Comparison of ENCODE assay signal across 18 mouse cellular contexts in the genomic region with DNA sequence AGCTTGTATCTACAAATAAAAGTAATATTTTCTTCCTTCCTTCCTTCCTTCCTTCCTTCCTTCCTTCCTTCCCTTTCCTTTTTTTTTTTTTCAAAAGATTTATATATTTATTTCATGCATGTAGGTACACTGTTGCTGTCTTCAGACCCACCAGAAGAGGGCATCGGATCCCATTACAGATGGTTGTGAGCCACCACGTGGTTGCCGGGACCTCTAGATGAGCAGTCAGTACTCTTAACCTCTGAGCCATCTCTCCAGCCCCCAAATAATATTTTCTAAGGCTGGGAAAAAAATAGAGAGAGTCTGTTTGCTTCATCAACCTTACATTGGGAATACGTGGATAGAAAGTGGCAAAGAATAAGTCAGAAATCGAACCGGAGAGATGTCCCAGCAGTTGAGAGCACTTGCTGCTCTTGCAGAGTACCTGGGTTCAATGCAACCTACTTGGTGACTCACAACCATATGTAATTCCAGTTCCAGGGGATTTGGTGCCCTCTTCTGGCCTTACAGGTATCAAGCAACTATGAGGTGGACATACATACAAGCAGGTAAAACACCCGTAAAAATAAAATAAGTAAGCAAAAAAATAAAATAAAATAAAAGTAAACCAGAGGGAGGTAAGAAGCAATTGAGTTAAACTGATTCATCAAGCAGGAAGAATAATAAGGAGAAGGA. TPM values are rescaled to one million over a fixed set of nuclear protein-coding genes. Genes with fewer than 3 reads are reported as not detected.
A peak's percentile ranks its signal among the peaks of the same experiment; 100 is the strongest.
DNase-seq lines count a peak whose midpoint lies in the region; ATAC-seq and TF ChIP-seq lines count a peak whose summit lies in the region.
"Had no signal": no experiment of that assay in that cellular context is flagged by ENCODE, and none has a peak within 500 bp of the region (broad histone marks: within the 10 kb centered on the region; RNA-seq: fewer than 3 reads in every experiment).

No protein-coding gene starts in this region.

- 80% methylated on average over 7 of the region's 7 CpGs for WGBS in intestine, postnatal 0 days
- 79% methylated on average over 7 of the region's 7 CpGs for WGBS in intestine, embryonic 15.5 days
- WGBS in hindbrain, embryonic 14.5 days: 81% methylated on average over 7 of the region's 7 CpGs

- DNase-seq in 416B (ENCODE audit: low read depth) (peak; percentile 73), MEL-GATA-1-ER (ENCODE audit: extremely low read depth, low read depth) (peak; percentile 62)
- no peak for DNase-seq in ovary, postnatal 10 days (ENCODE audit: low spot score)
- DNase-seq in hindbrain, embryonic 14.5 days (ENCODE audit: low spot score): no peak
- no peak for DNase-seq in cerebellum, postnatal 4 days (ENCODE audit: low spot score in 2 of 2)
- DNase-seq: cerebellum, postnatal 10 days; gastrocnemius, postnatal 25 days; layer of hippocampus, postnatal 36 days; lung, adult 2 months had no signal

- H3K9ac ChIP-seq in intestine, postnatal 0 days (ENCODE audit: low read depth, low read length): no peak overlapping the region
- H3K9ac ChIP-seq in intestine, embryonic 15.5 days: no peak overlapping the region
- no peak overlapping the region for H3K9ac ChIP-seq in hindbrain, embryonic 14.5 days
- H3K9ac ChIP-seq: embryonic facial prominence, embryonic 15.5 days; forebrain, embryonic 15.5 days; hindbrain, embryonic 13.5 days; kidney, embryonic 15.5 days had no signal

- ATAC-seq in intestine, postnatal 0 days: no peak
- no peak for ATAC-seq in intestine, embryonic 15.5 days
- 0 out of 2 replicates have a peak, but pooled peaks have one; percentile 68 for ATAC-seq in erythroblast, adult 5-6 weeks (replicated peaks; ENCODE audit: low FRiP score, poor library complexity, severe bottlenecking)
- no peak for ATAC-seq in hindbrain, embryonic 14.5 days (ENCODE audit: low FRiP score)
- ATAC-seq: forebrain, embryonic 15.5 days had no signal

- H3K27me3 ChIP-seq in intestine, postnatal 0 days (replicated peaks; ENCODE audit: control insufficient read depth, insufficient read depth, low read length): no peaks in the 10 kb centered on the region
- no peaks in the 10 kb centered on the region for H3K27me3 ChIP-seq in intestine, embryonic 15.5 days (replicated peaks)
- no peaks in the 10 kb centered on the region for H3K27me3 ChIP-seq in hindbrain, embryonic 14.5 days (ENCODE audit: control insufficient read depth, insufficient read depth, low read length)
- H3K27me3 ChIP-seq: forebrain, embryonic 15.5 days had no signal

- H3K4me3 ChIP-seq in intestine, postnatal 0 days (ENCODE audit: low read depth, low read length): no peak overlapping the region
- no peak overlapping the region for H3K4me3 ChIP-seq in intestine, embryonic 15.5 days (replicated peaks)
- no peak overlapping the region for H3K4me3 ChIP-seq in hindbrain, embryonic 14.5 days (replicated peaks; ENCODE audit: low read length)
- H3K4me3 ChIP-seq: embryonic facial prominence, embryonic 15.5 days; forebrain, embryonic 15.5 days; hindbrain, embryonic 13.5 days; kidney, embryonic 15.5 days; myocyte had no signal

- no peak overlapping the region for H3K4me2 ChIP-seq in intestine, postnatal 0 days (replicated peaks; ENCODE audit: low read depth)
- no peak overlapping the region for H3K4me2 ChIP-seq in intestine, embryonic 15.5 days (replicated peaks)
- no peak overlapping the region for H3K4me2 ChIP-seq in hindbrain, embryonic 14.5 days (replicated peaks)
- H3K4me2 ChIP-seq: embryonic facial prominence, embryonic 15.5 days; forebrain, embryonic 15.5 days; hindbrain, embryonic 13.5 days; kidney, embryonic 15.5 days had no signal

- H3K4me1 ChIP-seq in intestine, postnatal 0 days (replicated peaks; ENCODE audit: control insufficient read depth, insufficient read depth, low read length): no peaks in the 10 kb centered on the region
- H3K4me1 ChIP-seq in intestine, embryonic 15.5 days (replicated peaks): no peaks in the 10 kb centered on the region
- H3K4me1 ChIP-seq in hindbrain, embryonic 14.5 days (replicated peaks; ENCODE audit: control insufficient read depth, insufficient read depth, low read length): no peaks in the 10 kb centered on the region
- H3K4me1 ChIP-seq: embryonic facial prominence, embryonic 15.5 days; forebrain, embryonic 15.5 days; hindbrain, embryonic 13.5 days; kidney, embryonic 15.5 days had no signal

- H3K36me3 ChIP-seq in intestine, postnatal 0 days (ENCODE audit: control insufficient read depth, insufficient read depth): no peaks in the 10 kb centered on the region
- no peaks in the 10 kb centered on the region for H3K36me3 ChIP-seq in intestine, embryonic 15.5 days
- H3K36me3 ChIP-seq in hindbrain, embryonic 14.5 days (replicated peaks; ENCODE audit: control insufficient read depth, insufficient read depth): no peaks in the 10 kb centered on the region
- H3K36me3 ChIP-seq: embryonic facial prominence, embryonic 15.5 days; forebrain, embryonic 15.5 days; hindbrain, embryonic 13.5 days; kidney, embryonic 15.5 days had no signal

- peak; percentile 29; the same call in 1 of the 2 replicates for TF ChIP-seq CTCF in intestine, postnatal 0 days (IDR thresholded peaks at IDR 0.05; ENCODE audit: low read depth)

- no peak overlapping the region for H3K27ac ChIP-seq in intestine, postnatal 0 days (ENCODE audit: low read depth, low read length)
- no peak overlapping the region for H3K27ac ChIP-seq in intestine, embryonic 15.5 days
- no peak overlapping the region for H3K27ac ChIP-seq in hindbrain, embryonic 14.5 days
- H3K27ac ChIP-seq: embryonic facial prominence, embryonic 15.5 days; forebrain, embryonic 15.5 days; hindbrain, embryonic 13.5 days; kidney, embryonic 15.5 days had no signal

- H3K9me3 ChIP-seq in intestine, postnatal 0 days (ENCODE audit: control insufficient read depth): no peaks in the 10 kb centered on the region
- H3K9me3 ChIP-seq in intestine, embryonic 15.5 days: no peaks in the 10 kb centered on the region
- no peaks in the 10 kb centered on the region for H3K9me3 ChIP-seq in hindbrain, embryonic 14.5 days (ENCODE audit: control insufficient read depth, low read length)
- H3K9me3 ChIP-seq: embryonic facial prominence, embryonic 15.5 days; forebrain, embryonic 15.5 days; hindbrain, embryonic 13.5 days; kidney, embryonic 15.5 days had no signal

RNA-seq across cellular contexts. Expression of a gene that starts 8.0 kb away (rescaled TPM):
- polyA plus RNA-seq in intestine, postnatal 0 days (2015; fragmentation: Nextera tagmentation; extraction: Ambion mirVana): 0.55 and 0.85 TPM in 2 replicates
- polyA plus RNA-seq in intestine, embryonic 15.5 days (2015; fragmentation: Nextera tagmentation; extraction: Ambion mirVana): 2.3 and 2.8 TPM in 2 replicates
- not detected in 2 replicates for total RNA-seq in erythroblast, adult 5-6 weeks (2015; ENCODE audit: low replicate concordance)
- not detected in 2 replicates for total RNA-seq in erythroblast, adult 5-6 weeks (2017; ENCODE audit: low replicate concordance)
- 46.9 and 53.4 TPM in 2 replicates for polyA plus RNA-seq in hindbrain, embryonic 14.5 days (2014; fragmentation: Nextera tagmentation; extraction: Ambion mirVana)
- total RNA-seq: gastrocnemius, postnatal 25 days had no signal
- polyA plus RNA-seq: small intestine, adult 2 months had no signal

RNA-seq across cellular contexts. Expression of a gene that starts 59.0 kb away (rescaled TPM):
- polyA plus RNA-seq in intestine, postnatal 0 days (2015; fragmentation: Nextera tagmentation; extraction: Ambion mirVana): 48.0 and 56.4 TPM in 2 replicates
- 68.4 and 76.3 TPM in 2 replicates for polyA plus RNA-seq in intestine, embryonic 15.5 days (2015; fragmentation: Nextera tagmentation; extraction: Ambion mirVana)
- total RNA-seq in erythroblast, adult 5-6 weeks (2015; ENCODE audit: low replicate concordance): 421 and 430 TPM in 2 replicates
- total RNA-seq in erythroblast, adult 5-6 weeks (2017; ENCODE audit: low replicate concordance): 1,103 and 1,309 TPM in 2 replicates
- 93.2 and 99.7 TPM in 2 replicates for polyA plus RNA-seq in hindbrain, embryonic 14.5 days (2014; fragmentation: Nextera tagmentation; extraction: Ambion mirVana)

Comparison
In these comparisons a context has a peak if more than half of its experiments do, and no peak if none do; other contexts are left out.
1. DNase-seq: peak in 416B (single experiment) and MEL-GATA-1-ER (single experiment); none in ovary, postnatal 10 days (single experiment), hindbrain, embryonic 14.5 days (single experiment) and cerebellum, postnatal 4 days (0 of 2).
2. RNA of a gene that starts 8.0 kb away (polyA plus RNA-seq): 46.9 to 53.4 TPM in hindbrain, embryonic 14.5 days; 2.3 to 2.8 TPM in intestine, embryonic 15.5 days and 0.55 to 0.85 TPM in intestine, postnatal 0 days; every median in the first group is over 10 times any median in the second.